Mouse (Mus musculus) cerebellum, adult 2 months (tissue): ENCODE measurements around the gene Ccdc6.

Experiments
- CTCF ChIP-seq: fragments of 200-500 bp; IDR thresholded peaks from 2 replicates; pipeline ENCODE4 v1.5.1; 2011; ENCODE audit warnings: low read depth, mild to moderate bottlenecking, control low read depth, low read length, moderate library complexity, borderline replicate concordance; ENCODE audit not compliant: insufficient read depth
- POLR2A ChIP-seq: fragments of 200-500 bp; IDR thresholded peaks from 2 replicates; pipeline ENCODE4 v1.6.1; 2011; ENCODE audit warnings: low read length, control low read depth, borderline replicate concordance; ENCODE audit not compliant: insufficient read depth

- no peak for TF ChIP-seq CTCF
- TF ChIP-seq POLR2A = no peak
Observed at GRCm38 (mm10) chr10:70060689-70061081, 36.2 kb upstream of the Ccdc6 start.
